Mouse (Mus musculus) embryonic fibroblast, embryonic 13.5 days (primary cell): ENCODE results near the gene Nckap1l. TPM values are rescaled to one million over a fixed set of nuclear protein-coding genes. Genes with fewer than 3 reads are reported as not detected.

Source experiments
- H3K27ac ChIP-seq: 2 replicates; pipeline ENCODE4 v1.5.1; 2012; ENCODE audit warnings: low read length, control low read depth, inconsistent platforms; ENCODE audit not compliant: insufficient read depth
- H3K4me1 ChIP-seq: 2 replicates; pipeline ENCODE4 v1.6.1; 2011; ENCODE audit warnings: low read length; ENCODE audit not compliant: control insufficient read depth, insufficient read depth
- H3K4me3 ChIP-seq: 2 replicates; pipeline ENCODE4 v1.5.1; 2011; ENCODE audit warnings: mild to moderate bottlenecking, control low read depth, low read length; ENCODE audit not compliant: insufficient read depth
- CTCF ChIP-seq: IDR thresholded peaks from 2 replicates; pipeline ENCODE4 v1.5.1; 2011; ENCODE audit warnings: mild to moderate bottlenecking, control low read depth, low read length, moderate library complexity, borderline replicate concordance; ENCODE audit not compliant: insufficient read depth
- POLR2A ChIP-seq: IDR thresholded peaks from 2 replicates; pipeline ENCODE4 v1.6.1; 2011; ENCODE audit warnings: low read depth, mild to moderate bottlenecking, control low read depth, low read length, moderate library complexity
- polyA plus RNA-seq: library from polyadenylated mRNA; stranded (reverse); fragments of >200 nt; gene quantifications from 2 replicates; pipeline ENCODE4 v1.2.4, GENCODE M21; 2011; ENCODE audit warnings: low read depth; ENCODE audit not compliant: missing spikeins, insufficient read length

Nckap1l gene
- polyA plus RNA-seq, 1 experiment = 2.1 TPM

DNA sequence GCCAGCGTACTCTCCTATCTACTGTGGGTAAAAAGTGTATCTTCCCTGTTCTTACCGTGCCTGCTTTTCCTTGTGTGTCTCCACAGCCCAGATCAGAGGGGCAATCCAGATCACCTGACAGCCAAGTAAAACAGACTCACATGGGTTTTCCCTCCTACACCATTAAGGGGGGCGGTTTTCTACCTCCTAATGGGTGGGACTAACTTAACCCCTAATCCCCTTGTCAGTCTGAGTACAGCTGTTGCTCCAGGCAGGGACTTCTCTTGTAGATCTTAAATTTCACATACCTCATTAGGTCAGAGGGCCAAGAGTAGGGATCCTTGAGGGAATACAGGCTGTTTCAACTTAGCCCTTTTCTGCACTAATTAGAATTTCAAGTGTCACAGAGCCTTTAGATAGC lies 44.6 kb downstream of the Nckap1l start:
- H3K4me1 ChIP-seq = peaks cover 8% of the 10 kb centered on the region
- H3K27ac ChIP-seq = no peak overlapping the region
- H3K4me3 ChIP-seq = no peak overlapping the region
- no peak for TF ChIP-seq POLR2A
- TF ChIP-seq CTCF = no peak

- H3K4me1 ChIP-seq = peaks cover 8% of the 10 kb centered on the region
- no peak for TF ChIP-seq CTCF
- no peak for TF ChIP-seq POLR2A
- no peak overlapping the region for H3K4me3 ChIP-seq
- no peak overlapping the region for H3K27ac ChIP-seq
These were observed 47.1 kb downstream of the Nckap1l start for GRCm38 (mm10) chr15:103500723-103501122.

- Histone ChIP-seq H3K4me1 (peaks cover 8% of the 10 kb centered on the region), H3K4me3 (no peak overlapping the region), H3K27ac (no peak overlapping the region)
- TF ChIP-seq CTCF = no peak
These were observed 47.6 kb downstream of the Nckap1l start for GRCm38 (mm10) chr15:103501186-103501585.

DNA sequence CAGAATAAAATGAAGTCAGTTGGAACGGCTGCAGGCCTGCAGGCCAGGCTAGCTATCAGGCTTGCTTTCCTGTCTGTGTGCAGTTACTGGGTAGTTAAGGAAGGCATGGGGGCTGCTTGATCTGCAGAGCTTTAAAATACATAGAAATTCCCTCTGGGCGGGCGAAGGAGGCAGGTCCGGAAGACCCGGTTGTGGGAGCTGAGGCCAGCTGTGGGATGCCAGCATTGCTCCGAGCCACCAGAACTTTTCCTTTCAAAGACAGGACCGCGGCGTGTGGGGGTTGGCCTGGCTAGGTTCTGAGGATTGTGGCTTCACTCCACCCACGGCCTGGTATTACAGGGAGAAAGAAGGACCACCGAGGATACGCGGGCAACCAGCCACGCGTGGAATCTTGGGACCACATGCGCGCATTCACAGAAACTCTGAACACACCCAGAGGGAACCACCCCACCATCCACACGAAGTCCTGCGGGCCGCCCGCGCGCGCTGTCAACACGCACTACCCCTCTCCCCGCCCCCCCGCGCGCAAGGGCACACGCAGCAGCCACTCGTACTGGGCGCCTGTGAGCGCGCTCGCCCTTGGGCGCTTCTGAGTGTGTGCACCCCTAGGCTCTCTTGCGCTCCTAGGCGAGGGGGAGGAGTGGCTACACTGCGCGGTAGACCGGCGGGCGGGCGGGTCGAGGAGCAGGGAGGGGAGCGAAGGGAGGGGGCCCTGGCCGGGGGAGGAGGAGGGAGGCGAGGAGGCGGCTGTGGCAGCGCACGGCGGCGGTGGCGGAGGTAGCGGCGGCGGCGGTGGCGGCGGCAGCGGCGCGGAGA lies 49.0 kb downstream of the Nckap1l start, which contains the start of gene Pde1b:
Pde1b (plus strand) TSS at position 600 of the 816 bp plus-strand sequence.
- Histone ChIP-seq H3K4me3 (peak within 1 kb of the TSS; percentile 45), H3K4me1 (no peaks in the 10 kb centered on the region), H3K27ac (no peak within 1 kb of the TSS)
- TF ChIP-seq CTCF (no peak), POLR2A (no peak)

GRCm38 (mm10) chr15:103503251-103503600 lies 49.6 kb downstream of the Nckap1l start:
- Histone ChIP-seq H3K4me1 (no peaks in the 10 kb centered on the region), H3K27ac (no peak overlapping the region), H3K4me3 (peak overlapping the region; percentile 45)
- TF ChIP-seq CTCF (no peak), POLR2A (no peak)

GRCm38 (mm10) chr15:103503660-103504059 lies 50.1 kb downstream of the Nckap1l start:
- Histone ChIP-seq H3K4me3 (no peak overlapping the region), H3K4me1 (no peaks in the 10 kb centered on the region), H3K27ac (no peak overlapping the region)
- TF ChIP-seq CTCF = no peak
- TF ChIP-seq POLR2A = no peak

DNA sequence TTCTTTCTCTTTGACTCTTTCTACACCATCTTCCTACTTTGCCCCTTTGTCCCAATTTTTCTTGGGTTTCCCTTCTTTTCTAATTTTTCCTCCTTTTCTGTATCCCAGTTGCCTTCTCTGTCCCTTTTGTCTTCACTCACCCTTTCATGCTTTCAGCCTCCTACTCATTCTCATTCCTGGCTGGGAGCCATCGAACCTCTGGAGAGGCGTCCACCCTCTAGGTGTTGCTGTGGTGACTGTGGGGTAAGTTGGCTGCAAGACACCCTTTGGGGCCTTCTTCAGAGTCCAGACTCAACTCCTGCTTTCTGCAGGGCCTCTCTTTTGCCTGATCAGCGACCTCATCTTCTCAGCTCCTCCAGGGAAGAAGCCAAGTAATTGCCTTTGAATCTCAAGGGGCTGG lies 55.7 kb downstream of the Nckap1l start:
- Histone ChIP-seq H3K27ac (no peak overlapping the region), H3K4me3 (no peak overlapping the region), H3K4me1 (no peaks in the 10 kb centered on the region)
- TF ChIP-seq CTCF (no peak), POLR2A (no peak)

- Histone ChIP-seq H3K27ac (no peak overlapping the region), H3K4me3 (no peak overlapping the region), H3K4me1 (0 out of 2 replicates have a peak, but pooled peaks cover 3% of the 10 kb centered on the region)
- no peak for TF ChIP-seq POLR2A
- TF ChIP-seq CTCF = no peak
These were observed 58.1 kb downstream of the Nckap1l start for GRCm38 (mm10) chr15:103511652-103512051.

DNA sequence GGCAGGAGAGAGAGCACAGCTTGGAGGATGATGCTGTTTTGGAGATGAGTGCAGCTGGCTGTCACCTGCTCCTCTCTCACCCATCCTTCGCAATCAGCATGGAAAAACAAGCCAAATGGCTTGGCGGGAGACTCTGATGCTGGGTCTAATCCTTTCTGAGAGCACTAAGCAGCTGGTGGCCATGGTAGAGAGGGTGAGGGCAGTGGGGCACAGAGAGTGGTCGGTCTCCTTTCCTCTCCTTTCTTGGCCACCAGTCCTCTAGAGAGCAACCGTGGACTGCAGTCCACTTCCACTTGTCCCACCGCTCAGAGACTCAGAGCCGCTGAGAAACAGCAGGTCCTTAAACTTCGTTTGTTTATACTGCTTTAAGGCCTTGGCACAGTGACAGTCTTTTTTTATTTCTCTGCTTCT lies 60.0 kb downstream of the Nckap1l start:
- H3K27ac ChIP-seq = no peak overlapping the region
- TF ChIP-seq CTCF (no peak), POLR2A (no peak)
- peaks cover 6% of the 10 kb centered on the region; the same call in 1 of the 2 replicates for H3K4me1 ChIP-seq
- H3K4me3 ChIP-seq = no peak overlapping the region

- Histone ChIP-seq H3K4me3 (peak overlapping the region; percentile 28; the same call in 1 of the 2 replicates), H3K27ac (no peak overlapping the region), H3K4me1 (peaks cover 9% of the 10 kb centered on the region; the same call in 1 of the 2 replicates)
- TF ChIP-seq CTCF = no peak
- peak; percentile 75 for TF ChIP-seq POLR2A
These were observed 60.5 kb downstream of the Nckap1l start for GRCm38 (mm10) chr15:103514119-103514518.
